28 mouse cellular contexts compared by ENCODE assay signal in genomic region chr12:65559809-65560208, GRCm38 (mm10).
DNase-seq lines count a peak whose midpoint lies in the region; ATAC-seq lines count a peak whose summit lies in the region.
"Had no signal": no experiment of that assay in that cellular context is flagged by ENCODE, and none has a peak within 500 bp of the region (broad histone marks: within the 10 kb centered on the region; RNA-seq: fewer than 3 reads in every experiment).

No protein-coding gene starts in this region.

- H3K9ac ChIP-seq in heart, embryonic 12.5 days: no peak overlapping the region
- H3K9ac ChIP-seq: embryonic facial prominence, embryonic 12.5 days; embryonic facial prominence, embryonic 15.5 days; heart, embryonic 13.5 days; hindbrain, embryonic 13.5 days; intestine, embryonic 15.5 days had no signal

- H3K27ac ChIP-seq in heart, embryonic 12.5 days (ENCODE audit: poor library complexity, severe bottlenecking): no peak overlapping the region
- H3K27ac ChIP-seq: embryonic facial prominence, embryonic 12.5 days; embryonic facial prominence, embryonic 15.5 days; heart, adult 2 months; heart, embryonic 13.5 days; hindbrain, embryonic 13.5 days; intestine, embryonic 15.5 days had no signal

- no peaks in the 10 kb centered on the region for H3K36me3 ChIP-seq in heart, embryonic 12.5 days
- H3K36me3 ChIP-seq: embryonic facial prominence, embryonic 12.5 days; embryonic facial prominence, embryonic 15.5 days; G1E; heart, embryonic 13.5 days; hindbrain, embryonic 13.5 days; intestine, embryonic 15.5 days had no signal

- 0 out of 2 replicates have a peak, but pooled peaks have one; percentile 29 for ATAC-seq in heart, embryonic 12.5 days (ENCODE audit: insufficient number of reproducible peaks, low FRiP score)
- ATAC-seq in common myeloid progenitor, adult 5-6 weeks (replicated peaks; ENCODE audit: low read depth, poor library complexity, severe bottlenecking): peak; percentile 71
- ATAC-seq: activated CD4-positive, CD25-positive, alpha-beta regulatory T cell, adult 4 months; forebrain, embryonic 14.5 days; intestine, embryonic 15.5 days had no signal

- no peak for DNase-seq in heart, postnatal 25 days (ENCODE audit: low spot score)
- DNase-seq in heart, postnatal 10 days: peak; percentile 8 to 12
- no peak for DNase-seq in heart, adult 18-20 months
- peak; percentile 4 for DNase-seq in 416B (ENCODE audit: low read depth)
- no peak for DNase-seq in cerebellum, postnatal 14 days
- no peak for DNase-seq in ovary, postnatal 10 days (ENCODE audit: low spot score)
- DNase-seq: adrenal gland, adult 8-10 months; adrenal gland, postnatal 25 days; B cell, adult 2 months; cerebellum, adult 11-12 months; cerebellum, adult 8-10 months; cerebellum, postnatal 10 days; gastrocnemius, postnatal 25 days; heart, adult 2 months; heart, postnatal 36 days; kidney, adult 11 months; kidney, adult 8-10 months had no signal

- no peaks in the 10 kb centered on the region for H3K9me3 ChIP-seq in heart, embryonic 12.5 days (replicated peaks)
- H3K9me3 ChIP-seq: embryonic facial prominence, embryonic 12.5 days; embryonic facial prominence, embryonic 15.5 days; heart, embryonic 13.5 days; hindbrain, embryonic 13.5 days; intestine, embryonic 15.5 days had no signal

- no peaks in the 10 kb centered on the region for H3K27me3 ChIP-seq in heart, embryonic 12.5 days (replicated peaks)
- H3K27me3 ChIP-seq: CH12.LX; embryonic facial prominence, embryonic 12.5 days; embryonic facial prominence, embryonic 15.5 days; heart, embryonic 13.5 days; hindbrain, embryonic 13.5 days; intestine, embryonic 15.5 days had no signal

- H3K4me1 ChIP-seq in heart, embryonic 12.5 days (replicated peaks): peaks cover 4% of the 10 kb centered on the region; the same call in 1 of the 2 replicates
- H3K4me1 ChIP-seq: embryonic facial prominence, embryonic 12.5 days; embryonic facial prominence, embryonic 15.5 days; hindbrain, embryonic 13.5 days; intestine, embryonic 15.5 days had no signal

- H3K4me2 ChIP-seq in heart, embryonic 12.5 days: no peak overlapping the region
- H3K4me2 ChIP-seq: embryonic facial prominence, embryonic 12.5 days; embryonic facial prominence, embryonic 15.5 days; heart, embryonic 13.5 days; hindbrain, embryonic 13.5 days; intestine, embryonic 15.5 days had no signal

- WGBS in heart, embryonic 12.5 days: 36% methylated on average over 3 of the region's 3 CpGs

- no peak overlapping the region for H3K4me3 ChIP-seq in heart, embryonic 12.5 days
- H3K4me3 ChIP-seq: embryonic facial prominence, embryonic 12.5 days; embryonic facial prominence, embryonic 15.5 days; heart, adult 2 months; heart, embryonic 13.5 days; hindbrain, embryonic 13.5 days; intestine, embryonic 15.5 days had no signal

- intact Hi-C loops in heart, postnatal 25 days (cut with DNase I): no loop called here
- intact Hi-C loops in heart, postnatal 10 days (cut with DNase I): no loop called here

Comparison
In these comparisons a context has a peak if more than half of its experiments do, and no peak if none do; other contexts are left out.
1. DNase-seq: peak in heart, postnatal 10 days (2 of 2) and 416B (single experiment); none in heart, postnatal 25 days (single experiment), heart, adult 18-20 months (0 of 2), cerebellum, postnatal 14 days (0 of 2) and ovary, postnatal 10 days (single experiment).